In the genomic region with DNA sequence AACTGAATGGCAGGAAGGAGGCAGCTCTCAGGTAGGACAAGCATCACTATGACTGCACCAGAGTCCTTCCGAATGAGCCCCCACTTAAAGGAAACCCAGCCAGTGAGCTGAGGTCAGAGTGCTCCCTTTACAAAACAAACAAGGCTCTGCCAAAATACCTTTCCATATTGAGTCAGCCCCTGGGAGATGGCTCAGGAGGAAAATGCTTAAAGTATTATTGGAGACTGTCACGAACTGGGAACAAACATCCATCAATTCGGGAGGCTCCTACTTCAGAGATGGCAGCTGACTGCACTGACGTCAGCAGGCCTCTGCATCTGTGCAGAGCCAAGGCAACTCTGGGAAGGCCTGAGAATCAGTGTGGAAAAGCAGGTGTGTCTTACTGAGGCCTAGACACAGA, we compare ENCODE assay signal across 12 mouse cellular contexts.
DNase-seq lines count a peak whose midpoint lies in the region; ATAC-seq lines count a peak whose summit lies in the region.
"Had no signal": no experiment of that assay in that cellular context is flagged by ENCODE, and none has a peak within 500 bp of the region (broad histone marks: within the 10 kb centered on the region; RNA-seq: fewer than 3 reads in every experiment).

No protein-coding gene starts in this region.

- ATAC-seq in heart, embryonic 12.5 days (ENCODE audit: insufficient number of reproducible peaks, low FRiP score): no peak
- ATAC-seq in kidney, embryonic 16.5 days (ENCODE audit: low FRiP score, low TSS enrichment): 0 out of 2 replicates have a peak, but pooled peaks have one; percentile 33

- no peak overlapping the region for H3K9ac ChIP-seq in heart, embryonic 12.5 days
- H3K9ac ChIP-seq in kidney, embryonic 16.5 days (replicated peaks; ENCODE audit: low read length): no peak overlapping the region
- H3K9ac ChIP-seq: lung, embryonic 15.5 days had no signal

- H3K9me3 ChIP-seq in heart, embryonic 12.5 days (replicated peaks): 0 out of 2 replicates have a peak, but pooled peaks cover 5% of the 10 kb centered on the region
- H3K9me3 ChIP-seq in kidney, embryonic 16.5 days (ENCODE audit: low read length): 0 out of 2 replicates have a peak, but pooled peaks cover 2% of the 10 kb centered on the region
- no peaks in the 10 kb centered on the region for H3K9me3 ChIP-seq in limb, embryonic 10.5 days (replicated peaks)
- H3K9me3 ChIP-seq: lung, embryonic 15.5 days had no signal

- 63% methylated on average over 4 of the region's 4 CpGs for WGBS in heart, embryonic 12.5 days
- whole genome bisulfite sequencing in kidney, embryonic 16.5 days: 15% methylated on average over 4 of the region's 4 CpGs
- WGBS in limb, embryonic 10.5 days: 56% methylated on average over 4 of the region's 4 CpGs

- peak; percentile 90 for DNase-seq in heart, adult 11 months
- no peak for DNase-seq in kidney, postnatal 36 days
- no peak for DNase-seq in limb, embryonic 10.5 days (ENCODE audit: low spot score)
- no peak for DNase-seq in T-cell, adult 2 months (ENCODE audit: low spot score)
- no peak for DNase-seq in left cerebral cortex, adult 11 months (ENCODE audit: low spot score)
- DNase-seq: adrenal gland, postnatal 10 days; kidney, adult 18-20 months; liver; thymus, postnatal 25 days had no signal

- H3K36me3 ChIP-seq in heart, embryonic 12.5 days: no peaks in the 10 kb centered on the region
- H3K36me3 ChIP-seq in kidney, embryonic 16.5 days (ENCODE audit: insufficient read depth, low read length): no peaks in the 10 kb centered on the region
- no peaks in the 10 kb centered on the region for H3K36me3 ChIP-seq in limb, embryonic 10.5 days
- H3K36me3 ChIP-seq: lung, embryonic 15.5 days had no signal

- H3K4me1 ChIP-seq in heart, embryonic 12.5 days (replicated peaks): 0 out of 2 replicates have a peak, but pooled peaks cover 15% of the 10 kb centered on the region
- H3K4me1 ChIP-seq in kidney, embryonic 16.5 days (ENCODE audit: insufficient read depth, low read length): peaks cover 14% of the 10 kb centered on the region
- peaks cover 4% of the 10 kb centered on the region; the same call in 1 of the 2 replicates for H3K4me1 ChIP-seq in limb, embryonic 10.5 days
- H3K4me1 ChIP-seq: lung, embryonic 15.5 days had no signal

- H3K27ac ChIP-seq in heart, embryonic 12.5 days (ENCODE audit: poor library complexity, severe bottlenecking): no peak overlapping the region
- no peak overlapping the region for H3K27ac ChIP-seq in kidney, embryonic 16.5 days (ENCODE audit: low read length)
- peak overlapping the region; percentile 16; the same call in 1 of the 2 replicates for H3K27ac ChIP-seq in limb, embryonic 10.5 days
- H3K27ac ChIP-seq: lung, embryonic 15.5 days had no signal

- no peaks in the 10 kb centered on the region for H3K27me3 ChIP-seq in heart, embryonic 12.5 days (replicated peaks)
- no peaks in the 10 kb centered on the region for H3K27me3 ChIP-seq in kidney, embryonic 16.5 days (ENCODE audit: insufficient read depth, low read length)
- H3K27me3 ChIP-seq in limb, embryonic 10.5 days (ENCODE audit: low read depth, poor library complexity, severe bottlenecking): no peaks in the 10 kb centered on the region
- H3K27me3 ChIP-seq: lung, embryonic 15.5 days had no signal

- H3K4me3 ChIP-seq in heart, embryonic 12.5 days: no peak overlapping the region
- H3K4me3 ChIP-seq in kidney, embryonic 16.5 days (ENCODE audit: low read length): no peak overlapping the region
- no peak overlapping the region for H3K4me3 ChIP-seq in limb, embryonic 10.5 days
- H3K4me3 ChIP-seq: lung, embryonic 15.5 days had no signal

- no peak overlapping the region for H3K4me2 ChIP-seq in heart, embryonic 12.5 days
- H3K4me2 ChIP-seq in kidney, embryonic 16.5 days (replicated peaks; ENCODE audit: low read depth, low read length): no peak overlapping the region
- H3K4me2 ChIP-seq: lung, embryonic 15.5 days had no signal
